Mouse (Mus musculus) cerebral cortex, adult 2 months (tissue): ENCODE results near the gene Smarcc1.

ENCODE experiments used
- WGBS: fragments of 180-500 bp; shearing (Covaris S2); methylation state at CpG from one replicate; pipeline ENCODE4 v1.1.7; 2018; 5-methylcytosine and 5-hydroxymethylcytosine counted together

Smarcc1 gene

DNA sequence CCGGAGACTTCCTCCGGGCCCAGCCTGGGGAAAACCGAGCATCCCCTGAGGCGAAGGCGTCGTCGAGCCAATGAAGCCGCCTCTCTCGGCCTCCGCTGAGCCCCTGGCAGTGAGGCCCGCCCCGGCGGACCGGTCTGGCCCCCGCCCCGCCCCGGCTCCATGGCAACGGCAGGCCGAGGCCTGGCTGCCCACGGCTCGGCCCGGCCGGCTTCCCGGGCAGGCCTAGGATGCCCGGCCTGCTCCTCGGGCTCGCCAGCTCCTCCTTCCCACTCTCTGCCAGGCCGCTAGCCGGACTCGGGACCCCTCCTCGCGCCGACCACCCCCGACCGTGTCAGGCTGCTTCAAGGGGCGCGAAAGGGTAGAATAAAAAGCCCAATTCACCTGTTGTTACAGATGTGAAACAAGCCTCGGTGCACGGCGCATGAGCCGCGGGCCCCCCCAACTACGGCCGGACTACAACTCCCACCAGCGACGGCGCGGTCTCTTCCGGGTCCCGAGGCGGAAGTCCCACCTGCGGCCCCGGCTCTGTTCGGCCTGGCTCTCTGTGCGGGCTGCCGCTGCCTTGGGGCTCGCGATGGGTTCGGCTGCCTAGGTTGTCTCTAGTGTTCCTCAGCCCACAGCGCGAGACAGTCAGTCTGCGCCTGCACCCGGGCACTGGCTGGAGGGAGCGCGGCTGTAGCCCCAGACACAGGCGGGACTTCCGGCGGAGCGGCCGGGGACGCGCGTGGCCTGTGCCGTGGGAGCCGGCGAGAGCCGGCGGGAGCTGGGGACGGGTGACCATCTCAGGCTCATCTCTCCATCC lies at the start of gene Smarcc1:
Gene Smarcc1, plus strand, starts transcription at position 732 of the 802 bp plus-strand sequence.
- WGBS: under 1% methylated on average over 79 of the region's 79 CpGs

DNA sequence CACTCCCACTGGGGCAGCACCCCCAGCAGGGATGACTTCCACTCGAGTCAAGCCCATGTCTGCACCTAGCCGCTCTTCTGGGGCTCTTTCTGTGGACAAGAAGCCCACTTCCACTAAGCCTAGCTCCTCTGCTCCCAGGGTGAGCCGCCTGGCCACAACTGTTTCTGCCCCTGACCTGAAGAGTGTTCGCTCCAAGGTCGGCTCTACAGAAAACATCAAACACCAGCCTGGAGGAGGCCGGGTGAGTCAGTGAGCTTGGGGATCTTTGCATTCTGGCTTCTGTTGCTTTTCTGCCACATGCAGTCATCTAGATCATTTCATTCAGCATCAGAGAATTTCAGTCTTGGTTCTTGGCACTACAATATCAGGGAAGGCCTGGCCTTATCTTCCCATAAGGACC lies 48.8 kb upstream of the Smarcc1 start:
- WGBS: 87% methylated on average over 6 of the region's 6 CpGs

DNA sequence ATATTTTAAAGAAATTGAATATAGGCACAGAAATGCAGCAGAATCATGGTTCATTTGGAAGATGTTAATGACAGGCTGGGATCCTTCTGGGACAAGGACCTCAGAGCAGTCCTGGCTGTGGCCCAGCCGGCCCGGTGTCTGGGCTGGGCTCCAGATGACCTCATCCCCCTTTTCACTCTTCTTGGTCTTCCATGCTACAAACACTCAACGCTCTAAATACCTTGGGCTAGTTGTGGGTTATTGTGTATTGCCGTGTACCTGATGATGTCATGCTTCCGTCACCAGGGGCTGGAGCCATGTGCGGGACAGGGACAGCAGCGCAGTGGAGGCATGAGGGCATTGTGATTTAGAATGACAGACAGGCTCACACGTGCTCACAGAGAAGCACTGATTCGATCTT lies 47.1 kb upstream of the Smarcc1 start:
- 36% methylated on average over 9 of the region's 9 CpGs for WGBS

DNA sequence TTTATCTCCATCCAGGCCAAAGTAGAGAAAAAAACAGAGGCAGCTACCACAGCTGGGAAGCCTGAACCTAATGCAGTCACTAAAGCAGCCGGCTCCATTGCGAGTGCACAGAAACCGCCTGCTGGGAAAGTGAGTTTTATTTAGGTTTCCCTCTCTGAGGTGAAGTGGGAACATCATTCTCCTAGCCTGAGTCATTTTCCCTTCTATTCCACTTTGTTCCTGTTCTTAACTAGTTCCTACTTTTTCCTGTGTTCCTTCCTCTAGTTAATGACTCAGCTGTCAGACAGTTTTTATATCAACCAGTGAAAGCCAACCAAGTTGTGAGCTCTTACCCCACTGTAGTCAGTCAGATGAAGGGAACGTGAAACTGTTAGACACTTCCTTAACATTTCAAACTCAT lies 46.5 kb upstream of the Smarcc1 start:
- WGBS: 41% methylated on average over 4 of the region's 4 CpGs

- WGBS: 0% methylated on average over 1 of the region's 1 CpGs
Measured at GRCm38 (mm10) chr9:110071843-110072242, 45.7 kb upstream of the Smarcc1 start.

DNA sequence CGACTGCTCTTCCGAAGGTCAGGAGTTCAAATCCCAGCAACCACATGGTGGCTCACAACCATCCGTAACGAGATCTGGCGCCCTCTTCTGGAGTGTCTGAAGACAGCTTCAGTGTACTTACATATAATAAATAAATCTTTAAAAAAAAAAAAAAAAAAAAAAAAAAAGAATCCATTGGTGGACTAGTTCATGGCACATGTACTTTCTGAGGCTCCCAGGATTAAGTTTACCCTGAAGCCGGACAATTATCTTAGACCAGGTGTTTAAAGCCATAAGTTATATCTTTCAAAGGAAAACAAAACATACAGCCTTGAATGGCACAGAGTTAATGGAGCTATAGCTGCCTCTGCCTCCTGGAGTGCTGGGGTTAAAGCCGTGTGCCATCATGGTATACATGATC lies 41.0 kb upstream of the Smarcc1 start:
- 87% methylated on average over 4 of the region's 7 CpGs for WGBS

- 50% methylated on average over 3 of the region's 3 CpGs for WGBS
Measured at GRCm38 (mm10) chr9:110081066-110081465, 36.4 kb upstream of the Smarcc1 start.

DNA sequence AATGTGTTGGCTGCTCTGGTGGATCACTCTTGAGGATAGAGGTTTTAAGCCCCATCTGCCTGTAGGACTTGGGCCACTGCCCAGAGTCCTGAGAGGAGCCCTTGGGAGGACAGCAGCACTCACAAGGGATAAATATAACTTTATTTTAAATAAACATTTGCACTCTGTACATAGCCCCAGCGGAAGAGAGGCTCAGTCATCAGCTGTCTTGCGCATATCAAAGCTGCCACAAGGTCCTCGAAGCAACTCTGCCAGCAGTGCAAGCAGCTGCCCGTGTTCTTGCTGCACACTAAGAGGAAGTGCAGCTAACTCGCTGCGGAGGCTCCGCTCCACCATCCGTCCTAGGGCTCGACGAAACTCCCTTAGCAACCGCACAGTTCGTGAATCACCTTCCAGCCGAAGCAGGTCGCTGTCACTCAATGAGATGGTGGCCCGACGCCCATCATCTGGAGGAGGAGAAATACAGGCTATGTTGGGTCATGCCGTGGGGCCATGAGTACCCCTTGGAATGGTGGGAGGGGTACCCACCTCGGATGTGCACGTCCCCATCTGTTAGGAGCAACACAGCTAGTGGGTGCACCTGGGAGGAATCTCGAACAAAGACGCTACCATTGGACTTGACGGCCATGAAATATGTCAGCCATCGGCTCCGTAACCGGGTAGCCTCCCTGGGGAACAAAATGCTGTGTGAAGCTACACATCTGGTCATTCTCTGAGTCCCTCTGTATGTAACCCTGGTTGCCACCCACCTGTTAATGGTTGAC lies 33.1 kb upstream of the Smarcc1 start:
- WGBS: 52% methylated on average over 25 of the region's 25 CpGs

DNA sequence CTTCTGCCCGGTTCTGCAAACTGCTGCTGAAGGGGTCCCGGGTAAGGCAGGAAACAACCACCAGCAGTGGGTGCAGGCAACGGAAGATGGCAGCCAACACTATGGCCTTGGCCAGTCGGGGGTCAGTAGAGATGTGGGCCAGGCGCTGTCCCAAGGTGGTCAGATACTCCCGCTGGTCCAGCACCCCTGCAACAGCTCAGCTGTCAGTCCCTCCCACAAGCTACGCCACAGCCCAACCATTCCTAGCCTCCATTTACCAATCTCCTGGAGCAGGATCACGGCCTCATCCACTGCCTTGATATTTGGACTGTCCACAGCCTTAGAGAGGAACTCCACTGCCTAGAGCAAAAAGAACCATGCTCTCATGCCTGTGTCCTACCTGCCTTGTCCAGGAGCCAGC lies 31.8 kb upstream of the Smarcc1 start:
- 89% methylated on average over 8 of the region's 8 CpGs for WGBS

DNA sequence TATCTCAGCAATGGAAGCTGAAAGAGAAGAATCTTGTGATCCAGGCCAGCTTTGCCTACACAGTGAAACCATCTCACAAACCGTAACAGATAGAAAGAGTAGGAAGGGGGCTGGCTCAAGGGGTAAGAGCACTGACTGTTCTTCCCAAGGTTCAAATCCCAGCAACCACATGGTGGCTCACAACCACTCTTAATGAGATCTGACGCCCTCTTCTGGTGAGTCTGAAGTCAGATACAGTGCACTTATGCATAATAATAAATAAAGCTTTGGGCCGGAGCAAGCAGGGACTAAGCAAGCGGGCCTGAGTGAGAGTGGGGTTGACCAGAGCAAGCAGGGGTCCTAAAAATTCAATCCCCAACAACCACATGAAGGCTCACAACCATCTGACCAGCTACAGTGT lies 24.2 kb upstream of the Smarcc1 start:
- WGBS: 83% methylated on average over 4 of the region's 4 CpGs

- 96% methylated on average over 4 of the region's 4 CpGs for WGBS
Measured at GRCm38 (mm10) chr9:110094761-110095160, 22.7 kb upstream of the Smarcc1 start.

DNA sequence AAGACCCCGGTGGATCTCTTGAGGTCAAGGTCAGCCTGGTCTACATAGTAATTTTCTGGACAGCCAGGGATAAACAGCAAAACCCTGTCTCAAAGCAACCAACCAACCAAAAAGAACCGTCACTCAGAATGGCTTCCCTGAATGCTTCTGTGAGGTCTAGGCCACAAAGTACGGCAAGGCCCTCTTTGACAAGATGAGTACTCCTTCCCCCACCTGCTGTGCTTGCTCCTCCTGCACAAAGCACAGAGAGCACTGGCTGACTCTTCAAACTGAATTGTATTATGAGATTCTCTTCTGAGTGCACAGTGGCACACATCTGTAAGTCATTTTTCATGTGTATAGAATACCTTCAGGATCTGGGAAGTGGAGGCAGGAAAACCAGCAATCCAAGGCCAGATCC lies 19.7 kb upstream of the Smarcc1 start:
- WGBS: 80% methylated on average over 3 of the region's 3 CpGs

DNA sequence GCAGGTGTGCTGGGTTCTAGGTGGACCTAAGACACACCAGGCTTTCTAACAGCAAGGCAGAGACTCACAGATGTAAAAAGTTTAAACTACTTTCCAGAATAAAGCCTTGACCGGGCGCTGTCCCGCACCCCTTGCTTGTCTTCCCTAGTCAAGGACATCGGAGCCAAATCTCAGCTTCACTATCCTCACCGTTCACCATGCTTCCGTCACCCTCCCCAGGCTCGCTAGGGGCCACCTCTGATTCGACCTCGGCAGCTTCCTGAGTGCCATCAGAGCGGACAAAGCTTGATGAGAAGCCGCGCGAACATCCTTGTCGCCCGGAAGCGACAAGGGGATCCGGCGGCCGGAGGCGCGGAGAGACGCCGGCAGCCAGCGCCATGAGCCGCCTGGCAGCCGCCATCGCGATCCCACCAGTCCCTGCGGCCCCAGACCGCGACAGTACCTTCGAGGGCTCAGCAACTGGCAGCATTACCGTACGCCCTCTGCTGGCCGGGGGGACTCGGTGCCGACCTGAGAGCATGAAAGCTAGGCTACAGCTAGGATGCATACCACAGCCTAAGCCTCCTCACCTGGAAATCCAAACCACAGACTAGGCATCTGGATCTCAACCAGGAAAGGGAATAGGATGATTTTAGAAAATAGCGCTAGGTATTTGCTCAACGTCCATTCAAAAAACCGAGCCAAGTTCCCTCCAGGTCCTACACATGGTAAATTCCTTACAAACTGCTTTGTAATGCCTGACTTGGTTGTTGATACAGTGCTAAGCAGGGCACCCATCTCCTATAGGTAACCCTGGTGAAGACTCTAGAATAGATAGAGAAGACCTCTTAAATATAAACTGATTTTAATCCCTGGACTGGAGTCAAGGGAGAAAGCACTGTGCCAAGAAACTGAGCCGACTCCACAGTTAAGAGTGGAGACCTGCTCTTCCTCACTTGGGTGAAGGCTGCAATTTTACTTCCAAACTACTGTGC lies 16.6 kb upstream of the Smarcc1 start:
- WGBS: 2% methylated on average over 41 of the region's 41 CpGs

GRCm38 (mm10) chr9:110116353-110116976 lies 1.0 kb upstream of the Smarcc1 start:
- WGBS: 7% methylated on average over 10 of the region's 10 CpGs

- under 1% methylated on average over 16 of the region's 17 CpGs for WGBS
Measured at GRCm38 (mm10) chr9:110117779-110118139, 251 bp downstream of the Smarcc1 start, which contains the start of gene Dhx30. Gene Dhx30, minus strand, starts transcription at chr9:110117830.

DNA sequence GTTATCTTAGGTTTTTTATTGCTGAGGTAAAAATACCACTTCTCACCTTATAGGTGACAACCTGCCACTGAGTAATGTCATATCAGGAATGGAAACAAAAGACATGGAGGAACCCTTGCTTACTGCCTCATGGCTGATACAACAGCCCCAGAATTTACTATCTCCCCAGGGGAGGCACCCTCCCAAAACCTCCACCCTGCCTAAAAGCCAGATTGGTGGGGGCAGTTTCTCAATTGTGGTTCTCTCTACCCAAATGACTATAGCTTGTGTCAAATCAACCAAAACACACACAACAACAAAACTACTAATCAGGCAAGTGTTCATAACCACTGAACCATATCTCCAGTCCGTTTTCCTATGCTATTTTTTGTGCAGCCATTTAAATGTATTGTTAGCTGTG lies 741 bp downstream of the Smarcc1 start:
- WGBS: 20% methylated on average over 1 of the region's 1 CpGs

DNA sequence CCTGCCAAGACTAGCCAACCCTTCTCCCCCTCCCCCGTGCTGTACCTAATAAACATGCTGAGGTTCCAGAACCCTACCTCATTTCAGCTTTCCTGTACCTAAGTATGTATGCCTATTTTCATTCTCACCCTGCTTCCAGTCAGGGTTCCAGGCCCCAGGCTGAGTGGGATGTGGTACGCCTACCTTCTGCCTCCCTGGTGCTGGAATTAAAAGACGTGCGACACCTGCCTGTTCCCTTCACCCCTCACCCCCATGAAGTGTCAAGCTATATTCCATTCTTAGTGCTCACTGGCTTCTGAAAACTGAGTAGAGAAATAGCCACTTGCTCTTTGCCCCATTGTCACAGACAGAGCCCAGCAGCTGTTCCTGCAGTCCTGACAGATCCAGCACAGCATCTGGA lies 3.9 kb downstream of the Smarcc1 start:
- 49% methylated on average over 4 of the region's 4 CpGs for WGBS

- WGBS: 81% methylated on average over 2 of the region's 2 CpGs
Measured at GRCm38 (mm10) chr9:110123322-110123721, 5.8 kb downstream of the Smarcc1 start.

- 60% methylated on average over 2 of the region's 2 CpGs for WGBS
Measured at GRCm38 (mm10) chr9:110124008-110124540, 6.6 kb downstream of the Smarcc1 start.

- WGBS: 16% methylated on average over 10 of the region's 10 CpGs
Measured at GRCm38 (mm10) chr9:110130896-110131524, 13.5 kb downstream of the Smarcc1 start.
